Mouse (Mus musculus): ENCODE measurements around the gene Rabac1. TPM values are rescaled to one million over a fixed set of nuclear protein-coding genes. Genes with fewer than 3 reads are reported as not detected.
A peak's percentile ranks its signal among the peaks of the same experiment; 100 is the strongest.

Gene Rabac1
- total RNA-seq, 1 experiment: 212 TPM

DNA sequence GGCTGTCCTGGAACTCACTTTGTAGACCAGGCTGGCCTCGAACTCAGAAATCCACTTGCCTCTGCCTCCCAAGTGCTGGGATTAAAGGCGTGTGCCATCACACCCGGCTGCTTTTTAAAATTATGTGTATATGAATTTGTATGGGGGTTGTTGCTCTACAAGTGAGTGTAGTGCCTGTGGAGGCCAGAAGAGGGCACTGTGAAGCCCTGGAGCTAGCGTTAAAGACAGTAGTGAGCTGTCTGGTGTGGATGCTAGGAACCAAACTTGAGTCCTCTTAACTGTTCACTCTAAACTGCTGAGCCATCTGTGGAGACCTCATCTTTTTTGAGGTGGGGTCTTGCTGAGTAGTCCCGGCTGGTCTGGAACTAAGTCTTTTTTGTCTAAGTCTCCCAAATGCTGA, 13.2 kb upstream of the Rabac1 start:
- Histone ChIP-seq H3K4me3 (ENCODE audit: insufficient read depth in 1 of 2, low read depth in 1 of 2, low read length in 2 of 2, poor library complexity in 1 of 2, severe bottlenecking in 1 of 2) (no peak overlapping the region), H3K9ac (ENCODE audit: insufficient read depth, low read depth, low read length, poor library complexity, severe bottlenecking) (no peak overlapping the region), H3K36me3 (ENCODE audit: control insufficient read depth, insufficient read depth, low read length, poor library complexity, severe bottlenecking) (peaks cover 30% of the 10 kb centered on the region), H3K27ac (ENCODE audit: insufficient read depth, low read depth, low read length, poor library complexity, severe bottlenecking) (no peak overlapping the region), H3K9me3 (ENCODE audit: control insufficient read depth, insufficient read depth, low read depth, low read length) (no peaks in the 10 kb centered on the region), H3K4me1 (ENCODE audit: control insufficient read depth in 2 of 2, insufficient read depth in 2 of 2, low read length in 2 of 2, poor library complexity in 1 of 2) (peaks cover 0 to 4% of the 10 kb centered on the region in 2 experiments; a peak in 1 of 4 replicates)
- DNase-seq (ENCODE audit: low read depth, low spot score): peak; percentile 46
- in situ Hi-C loops (cut with MboI; ENCODE audit: low sequenced_read_pairs in 2 of 2, unreplicated experiment in 2 of 2): no loop called here
- no peak for TF ChIP-seq MAFK (IDR thresholded peaks at IDR 0.05; ENCODE audit: insufficient read depth, low read depth, low read length)
- TF ChIP-seq ZNF384 (IDR thresholded peaks at IDR 0.05; ENCODE audit: low read depth, low read length): no peak
- TF ChIP-seq HCFC1 (IDR thresholded peaks at IDR 0.05; ENCODE audit: borderline replicate concordance, insufficient read depth, low read length): no peak
- no peak for TF ChIP-seq ZC3H11A (IDR thresholded peaks at IDR 0.05; ENCODE audit: borderline replicate concordance, low read depth, low read length)
- TF ChIP-seq CHD2 (IDR thresholded peaks at IDR 0.05; ENCODE audit: low read depth, low read length): no peak

DNA sequence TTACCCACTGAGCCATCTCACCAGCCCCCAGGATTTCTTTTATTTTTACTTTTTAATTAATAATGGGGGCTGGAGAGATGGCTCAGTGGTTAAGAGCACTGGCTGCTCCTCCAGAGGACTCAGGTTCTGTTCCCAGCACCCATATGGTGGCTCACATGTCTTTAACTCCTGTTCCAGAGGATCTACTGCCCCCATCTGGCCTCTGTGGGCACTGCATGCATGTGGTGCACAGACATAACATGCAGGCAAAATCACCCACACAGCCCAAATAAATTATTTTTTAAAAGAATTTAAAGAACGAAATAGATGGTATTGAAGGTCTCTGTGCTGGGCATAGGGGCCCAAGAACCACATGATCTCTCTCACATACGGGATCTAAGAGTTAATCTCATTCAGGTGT, 11.8 kb upstream of the Rabac1 start:
- Histone ChIP-seq H3K27ac (ENCODE audit: insufficient read depth, low read depth, low read length, poor library complexity, severe bottlenecking) (no peak overlapping the region), H3K9me3 (ENCODE audit: control insufficient read depth, insufficient read depth, low read depth, low read length) (no peaks in the 10 kb centered on the region), H3K36me3 (ENCODE audit: control insufficient read depth, insufficient read depth, low read length, poor library complexity, severe bottlenecking) (peaks cover 27% of the 10 kb centered on the region), H3K4me3 (ENCODE audit: insufficient read depth in 1 of 2, low read depth in 1 of 2, low read length in 2 of 2, poor library complexity in 1 of 2, severe bottlenecking in 1 of 2) (no peak overlapping the region), H3K9ac (ENCODE audit: insufficient read depth, low read depth, low read length, poor library complexity, severe bottlenecking) (no peak overlapping the region), H3K4me1 (ENCODE audit: control insufficient read depth in 2 of 2, insufficient read depth in 2 of 2, low read length in 2 of 2, poor library complexity in 1 of 2) (peaks cover 0 to 4% of the 10 kb centered on the region in 2 experiments; a peak in 1 of 4 replicates)
- in situ Hi-C loops (cut with MboI; ENCODE audit: low sequenced_read_pairs in 2 of 2, unreplicated experiment in 2 of 2): no loop called here
- TF ChIP-seq CHD2 (IDR thresholded peaks at IDR 0.05; ENCODE audit: low read depth, low read length): no peak
- no peak for TF ChIP-seq ZNF384 (IDR thresholded peaks at IDR 0.05; ENCODE audit: low read depth, low read length)
- no peak for TF ChIP-seq ZC3H11A (IDR thresholded peaks at IDR 0.05; ENCODE audit: borderline replicate concordance, low read depth, low read length)
- TF ChIP-seq HCFC1 (IDR thresholded peaks at IDR 0.05; ENCODE audit: borderline replicate concordance, insufficient read depth, low read length): no peak
- TF ChIP-seq MAFK (IDR thresholded peaks at IDR 0.05; ENCODE audit: insufficient read depth, low read depth, low read length): no peak
- DNase-seq (ENCODE audit: low read depth, low spot score): peak; percentile 36

DNA sequence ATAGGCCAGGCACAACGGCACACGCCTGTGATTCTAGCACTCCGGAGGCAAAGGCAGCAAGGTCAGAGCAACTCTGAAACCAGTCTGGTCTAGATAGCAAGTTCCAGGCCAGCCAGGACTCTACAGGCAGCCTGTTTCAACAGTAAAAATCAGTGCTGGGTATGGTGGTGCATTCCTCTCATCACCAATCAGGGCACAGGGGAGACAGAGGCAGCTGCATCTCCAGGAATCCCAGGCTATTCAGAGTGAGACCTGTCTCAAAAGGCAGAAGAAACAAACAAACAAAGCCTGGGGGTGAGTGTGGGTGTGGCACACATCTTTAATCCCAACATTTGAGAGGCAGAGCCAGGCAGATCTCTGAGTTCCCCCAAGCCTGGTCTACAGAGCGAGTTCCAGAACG, 10.8 kb upstream of the Rabac1 start:
- in situ Hi-C loops (cut with MboI; ENCODE audit: low sequenced_read_pairs in 2 of 2, unreplicated experiment in 2 of 2): no loop called here

DNA sequence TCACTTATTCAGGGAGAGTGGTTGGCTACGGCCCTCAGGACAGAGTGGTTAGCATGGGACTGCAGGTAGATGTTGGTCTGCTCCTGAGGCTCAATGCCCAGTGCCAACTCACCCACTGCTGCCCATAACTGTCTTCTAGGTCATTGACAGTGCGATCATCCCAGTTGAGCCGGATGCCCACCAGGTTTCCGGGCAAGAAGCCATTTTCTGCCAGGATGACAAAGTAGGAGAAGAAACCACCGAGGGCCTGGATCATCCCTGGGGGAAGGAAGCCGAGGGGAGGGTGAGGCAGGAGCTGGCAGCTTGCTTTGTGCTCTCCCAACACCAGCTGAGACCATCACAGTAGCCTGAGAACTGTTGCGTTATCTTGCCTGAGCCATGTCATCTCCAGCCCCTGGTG, 7.9 kb upstream of the Rabac1 start:
- H3K9me3 ChIP-seq (ENCODE audit: control insufficient read depth, insufficient read depth, low read depth, low read length): no peaks in the 10 kb centered on the region
- H3K36me3 ChIP-seq (ENCODE audit: control insufficient read depth, insufficient read depth, low read length, poor library complexity, severe bottlenecking): peaks cover 23% of the 10 kb centered on the region
- no peak overlapping the region for H3K27ac ChIP-seq (ENCODE audit: insufficient read depth, low read depth, low read length, poor library complexity, severe bottlenecking)
- H3K4me3 ChIP-seq (ENCODE audit: insufficient read depth in 1 of 2, low read depth in 1 of 2, low read length in 2 of 2, poor library complexity in 1 of 2, severe bottlenecking in 1 of 2): no peak overlapping the region
- H3K4me1 ChIP-seq (ENCODE audit: control insufficient read depth in 2 of 2, insufficient read depth in 2 of 2, low read length in 2 of 2, poor library complexity in 1 of 2): peaks cover 0 to 4% of the 10 kb centered on the region in 2 experiments; a peak in 1 of 4 replicates
- H3K9ac ChIP-seq (ENCODE audit: insufficient read depth, low read depth, low read length, poor library complexity, severe bottlenecking): no peak overlapping the region
- in situ Hi-C loops (cut with MboI; ENCODE audit: low sequenced_read_pairs in 2 of 2, unreplicated experiment in 2 of 2): no loop called here
- DNase-seq (ENCODE audit: low read depth, low spot score): no peak
- TF ChIP-seq MAFK (IDR thresholded peaks at IDR 0.05; ENCODE audit: insufficient read depth, low read depth, low read length) (no peak), ZC3H11A (IDR thresholded peaks at IDR 0.05; ENCODE audit: borderline replicate concordance, low read depth, low read length) (no peak), CHD2 (IDR thresholded peaks at IDR 0.05; ENCODE audit: low read depth, low read length) (no peak), HCFC1 (IDR thresholded peaks at IDR 0.05; ENCODE audit: borderline replicate concordance, insufficient read depth, low read length) (no peak), ZNF384 (IDR thresholded peaks at IDR 0.05; ENCODE audit: low read depth, low read length) (no peak)

More for the DNA sequence above, 10.8 kb upstream of the Rabac1 start:
- no peaks in the 10 kb centered on the region for H3K9me3 ChIP-seq (ENCODE audit: control insufficient read depth, insufficient read depth, low read depth, low read length)
- peak overlapping the region; percentile 14 for H3K27ac ChIP-seq (ENCODE audit: insufficient read depth, low read depth, low read length, poor library complexity, severe bottlenecking)
- H3K36me3 ChIP-seq (ENCODE audit: control insufficient read depth, insufficient read depth, low read length, poor library complexity, severe bottlenecking): peaks cover 29% of the 10 kb centered on the region
- H3K4me1 ChIP-seq (ENCODE audit: control insufficient read depth in 2 of 2, insufficient read depth in 2 of 2, low read length in 2 of 2, poor library complexity in 1 of 2): peaks cover 0 to 4% of the 10 kb centered on the region in 2 experiments; a peak in 1 of 4 replicates
- DNase-seq (ENCODE audit: low read depth, low spot score): peak; percentile 47
- TF ChIP-seq ZNF384 (IDR thresholded peaks at IDR 0.05; ENCODE audit: low read depth, low read length) (no peak), MAFK (IDR thresholded peaks at IDR 0.05; ENCODE audit: insufficient read depth, low read depth, low read length) (no peak), CHD2 (IDR thresholded peaks at IDR 0.05; ENCODE audit: low read depth, low read length) (no peak), ZC3H11A (IDR thresholded peaks at IDR 0.05; ENCODE audit: borderline replicate concordance, low read depth, low read length) (no peak), HCFC1 (IDR thresholded peaks at IDR 0.05; ENCODE audit: borderline replicate concordance, insufficient read depth, low read length) (no peak)
- no peak overlapping the region for H3K9ac ChIP-seq (ENCODE audit: insufficient read depth, low read depth, low read length, poor library complexity, severe bottlenecking)
- H3K4me3 ChIP-seq (ENCODE audit: insufficient read depth in 1 of 2, low read depth in 1 of 2, low read length in 2 of 2, poor library complexity in 1 of 2, severe bottlenecking in 1 of 2): no peak overlapping the region

Data from ES-E14 (cell line).